In the genomic region with DNA sequence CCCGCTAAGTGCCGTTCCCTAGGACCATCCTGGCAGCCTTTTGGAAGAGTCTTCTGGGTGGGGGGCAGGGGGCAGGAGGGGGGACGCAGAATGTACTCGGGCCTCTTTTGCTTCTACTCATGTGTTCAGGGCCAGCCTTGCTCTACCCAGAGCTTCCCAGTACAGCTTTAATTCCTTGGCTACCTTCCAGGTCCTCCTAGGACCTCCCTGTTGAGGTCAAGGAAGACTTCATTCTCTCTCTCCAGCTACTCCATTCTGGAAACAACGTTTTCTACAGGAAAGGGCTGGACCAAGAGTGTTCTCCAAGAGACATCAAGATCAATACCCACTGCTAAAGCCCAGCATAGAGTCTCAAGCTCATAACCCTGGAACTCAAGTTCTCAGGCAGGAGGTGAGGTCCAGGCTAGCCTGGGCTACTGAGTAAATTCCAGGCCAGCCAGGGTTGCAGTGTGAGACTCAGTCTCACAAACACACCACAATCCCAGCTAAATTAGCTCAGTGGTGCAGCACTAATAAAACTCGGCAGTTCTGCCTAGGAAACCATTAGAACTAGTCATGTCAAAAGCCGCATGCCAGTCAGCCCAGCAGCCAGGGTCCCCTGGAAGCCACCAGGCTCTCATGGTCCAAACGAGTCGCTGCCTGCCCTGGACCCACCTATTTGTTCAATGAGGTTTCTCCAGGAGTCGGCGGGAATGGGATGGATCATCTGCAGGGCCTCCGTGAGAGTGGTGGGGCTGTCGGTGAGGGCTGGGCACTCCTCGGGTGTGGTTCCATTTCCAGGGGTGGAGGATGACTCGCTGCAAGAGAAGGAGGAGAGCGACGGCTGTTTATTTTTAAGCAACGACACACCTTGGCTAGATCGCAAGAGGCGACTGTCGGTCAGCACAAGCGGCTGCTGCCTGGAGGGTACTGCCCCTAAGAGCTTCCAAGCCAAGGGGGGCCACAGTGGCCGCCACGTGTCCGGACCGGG, we compare ENCODE assay signal across 9 mouse cellular contexts. TPM values are rescaled to one million over a fixed set of nuclear protein-coding genes. Genes with fewer than 3 reads are reported as not detected.
DNase-seq lines count a peak whose midpoint lies in the region; ATAC-seq and TF ChIP-seq lines count a peak whose summit lies in the region.
"Had no signal": no experiment of that assay in that cellular context is flagged by ENCODE, and none has a peak within 500 bp of the region (broad histone marks: within the 10 kb centered on the region; RNA-seq: fewer than 3 reads in every experiment).

No protein-coding gene starts in this region.

- H3K9me3 ChIP-seq in hindbrain, postnatal 0 days (ENCODE audit: low read length) = no peaks in the 10 kb centered on the region
- H3K9me3 ChIP-seq in midbrain, embryonic 11.5 days (ENCODE audit: control insufficient read depth, low read length) = no peaks in the 10 kb centered on the region

- H3K9ac ChIP-seq in hindbrain, postnatal 0 days (replicated peaks; ENCODE audit: low read length) = peak overlapping the region; percentile 79
- no peak overlapping the region for H3K9ac ChIP-seq in midbrain, embryonic 11.5 days (ENCODE audit: low read length)

- DNase-seq in kidney, adult 2 months = peak; percentile 23
- no peak for DNase-seq in kidney, adult 8-10 months
- DNase-seq in embryo, embryonic 9.5 days (ENCODE audit: extremely low spot score) = peak; percentile 24
- DNase-seq in hindbrain, postnatal 0 days (ENCODE audit: low spot score) = peak; percentile 25
- DNase-seq in midbrain, embryonic 11.5 days (ENCODE audit: low spot score, missing footprints) = no peak
- no peak for DNase-seq in adrenal gland, postnatal 14 days
- no peak for DNase-seq in gastrocnemius, postnatal 10 days
- DNase-seq in urinary bladder, postnatal 4 days (ENCODE audit: low spot score in 2 of 2) = no peak

- TF ChIP-seq POLR2A in kidney, adult 2 months (IDR thresholded peaks at IDR 0.05; ENCODE audit: low read depth, low read length) = no peak

- no peak for TF ChIP-seq CTCF in kidney, adult 2 months (conservative IDR thresholded peaks at IDR 0.05; ENCODE audit: insufficient read depth, insufficient read length, low read depth, low read length)
- TF ChIP-seq CTCF in hindbrain, postnatal 0 days (IDR thresholded peaks at IDR 0.05; ENCODE audit: low read depth) = no peak

- H3K36me3 ChIP-seq in kidney, adult 2 months (ENCODE audit: control insufficient read depth, insufficient read depth, low read length) = no peaks in the 10 kb centered on the region
- H3K36me3 ChIP-seq in hindbrain, postnatal 0 days (ENCODE audit: insufficient read depth, low read length) = no peaks in the 10 kb centered on the region
- no peaks in the 10 kb centered on the region for H3K36me3 ChIP-seq in midbrain, embryonic 11.5 days (ENCODE audit: control insufficient read depth, insufficient read depth, low read length)

- no peaks in the 10 kb centered on the region for H3K27me3 ChIP-seq in kidney, adult 2 months (replicated peaks; ENCODE audit: control insufficient read depth, insufficient read depth, low read length)
- no peaks in the 10 kb centered on the region for H3K27me3 ChIP-seq in hindbrain, postnatal 0 days (ENCODE audit: insufficient read depth, low read length)
- H3K27me3 ChIP-seq in midbrain, embryonic 11.5 days (ENCODE audit: control insufficient read depth, insufficient read depth, low read length) = peaks cover 23% of the 10 kb centered on the region

- no peak overlapping the region for H3K27ac ChIP-seq in kidney, adult 2 months (ENCODE audit: insufficient read depth, low read depth, low read length)
- no peak overlapping the region for H3K27ac ChIP-seq in hindbrain, postnatal 0 days
- no peak overlapping the region for H3K27ac ChIP-seq in midbrain, embryonic 11.5 days (ENCODE audit: low read depth, low read length)

- H3K4me1 ChIP-seq in kidney, adult 2 months (ENCODE audit: control insufficient read depth, insufficient read depth, low read length) = no peaks in the 10 kb centered on the region
- H3K4me1 ChIP-seq in hindbrain, postnatal 0 days (ENCODE audit: insufficient read depth, low read length) = peaks cover 10% of the 10 kb centered on the region; the same call in 1 of the 2 replicates
- H3K4me1 ChIP-seq in midbrain, embryonic 11.5 days (ENCODE audit: control insufficient read depth, insufficient read depth, low read length) = peaks cover 8% of the 10 kb centered on the region

- H3K4me2 ChIP-seq in hindbrain, postnatal 0 days (ENCODE audit: low read depth, low read length) = peak overlapping the region; percentile 99
- peak overlapping the region; percentile 99 for H3K4me2 ChIP-seq in midbrain, embryonic 11.5 days

- 0 out of 2 replicates have a peak, but pooled peaks have one; percentile 4 for ATAC-seq in hindbrain, postnatal 0 days
- ATAC-seq in midbrain, embryonic 11.5 days (ENCODE audit: low FRiP score) = no peak

- WGBS in kidney, adult 2 months = 37% methylated on average over 26 of the region's 26 CpGs
- 16% methylated on average over 26 of the region's 26 CpGs for WGBS in hindbrain, postnatal 0 days
- 19% methylated on average over 26 of the region's 26 CpGs for WGBS in midbrain, embryonic 11.5 days

- 0 out of 2 replicates have a peak overlapping the region, but pooled peaks have one; percentile 43 for H3K4me3 ChIP-seq in kidney, adult 2 months (ENCODE audit: insufficient read depth, low read depth, low read length)
- H3K4me3 ChIP-seq in hindbrain, postnatal 0 days (ENCODE audit: low read length) = peak overlapping the region; percentile 80
- H3K4me3 ChIP-seq in midbrain, embryonic 11.5 days (ENCODE audit: low read depth, low read length) = peak overlapping the region; percentile 74

RNA-seq across cellular contexts. Expression of a gene that starts 0.8 kb away (rescaled TPM):
- 20.3 and 21.1 TPM in 2 replicates for polyA plus RNA-seq in kidney, adult 2 months (2012; rRNA removed)
- 0.10 and 5.8 TPM in 2 replicates for total RNA-seq in hindbrain, postnatal 0 days (2014; rRNA removed)
- 0.85 and 1.2 TPM in 2 replicates for polyA plus RNA-seq in hindbrain, postnatal 0 days (2015; fragmentation: Nextera tagmentation; extraction: Ambion mirVana)
- not detected in 2 replicates for polyA plus RNA-seq in midbrain, embryonic 11.5 days (2014; fragmentation: Nextera tagmentation; extraction: Ambion mirVana)
- not detected in 2 replicates for total RNA-seq in adrenal gland, postnatal 14 days (2021)
- total RNA-seq in gastrocnemius, postnatal 10 days (2021) = 10 to 100 TPM; 14.1 to 15.6 TPM
- total RNA-seq: heart, adult 18-20 months had no signal

RNA-seq across cellular contexts. Expression of a gene that starts 38.8 kb away (rescaled TPM):
- polyA plus RNA-seq in kidney, adult 2 months (2012; rRNA removed) = 0.34 TPM in 1 of 2 replicates, not detected in the other
- not detected in 2 replicates for total RNA-seq in hindbrain, postnatal 0 days (2014; rRNA removed)
- 1.5 and 2.0 TPM in 2 replicates for polyA plus RNA-seq in hindbrain, postnatal 0 days (2015; fragmentation: Nextera tagmentation; extraction: Ambion mirVana)
- polyA plus RNA-seq in midbrain, embryonic 11.5 days (2014; fragmentation: Nextera tagmentation; extraction: Ambion mirVana) = not detected in 2 replicates
- total RNA-seq in adrenal gland, postnatal 14 days (2021) = not detected in 2 replicates
- not detected for total RNA-seq in gastrocnemius, postnatal 10 days (2021)
- total RNA-seq: heart, adult 18-20 months had no signal

Comparison
In these comparisons a context has a peak if more than half of its experiments do, and no peak if none do; other contexts are left out.
1. DNase-seq: peak in kidney, adult 2 months (single experiment), embryo, embryonic 9.5 days (single experiment) and hindbrain, postnatal 0 days (single experiment); none in kidney, adult 8-10 months (0 of 2), midbrain, embryonic 11.5 days (single experiment), adrenal gland, postnatal 14 days (single experiment), gastrocnemius, postnatal 10 days (single experiment) and urinary bladder, postnatal 4 days (0 of 2).
2. Peak in every context shown above with its lines, with median percentiles within 50 percentile points of each other: H3K4me3 ChIP-seq.